Mouse (Mus musculus): Measurements from ENCODE around the gene Vmp1.

DNA sequence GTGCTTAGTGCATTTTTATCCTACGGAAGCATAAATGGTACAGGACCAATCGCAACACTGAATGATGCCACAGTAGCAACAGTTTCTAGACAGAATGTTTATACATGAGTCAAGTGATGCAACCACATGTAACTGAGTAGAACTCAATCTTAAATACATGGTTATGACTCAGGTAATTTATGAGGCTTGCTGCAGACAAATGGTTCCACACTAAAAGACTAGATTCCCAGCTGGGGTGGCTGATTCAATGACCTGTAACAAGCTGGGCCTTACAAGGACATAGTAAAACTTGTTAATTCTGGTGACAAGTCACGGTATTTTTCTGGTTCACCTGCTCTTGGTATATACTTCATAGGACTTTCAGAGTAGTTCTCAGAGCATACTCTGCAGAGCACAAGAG is 7.8 kb upstream of the Vmp1 start:
- TF ChIP-seq POLR2A (IDR thresholded peaks at IDR 0.05; ENCODE audit: borderline replicate concordance, insufficient read depth, low read length) (no peak), CTCF (IDR thresholded peaks at IDR 0.05; ENCODE audit: borderline replicate concordance, insufficient read depth, low read depth, low read length) (no peak)
